Mouse (Mus musculus): ENCODE data around the gene Tspear.

- no peak for TF ChIP-seq CTCF (IDR thresholded peaks at IDR 0.05; ENCODE audit: control insufficient read depth, insufficient read depth, insufficient read length)
- no peak for TF ChIP-seq MYOG (IDR thresholded peaks at IDR 0.05; ENCODE audit: control insufficient read depth, extremely low read depth, insufficient read length)
- no peak for TF ChIP-seq CEBPB (IDR thresholded peaks at IDR 0.05; ENCODE audit: low read depth)
- no peak for TF ChIP-seq USF1 (IDR thresholded peaks at IDR 0.05; ENCODE audit: low read depth)
Measured at GRCm38 (mm10) chr10:77861675-77862074, 175.3 kb downstream of the Tspear start, which contains the start of gene Gm3285.

Measured in C2C12 (cell line).